Mouse (Mus musculus): ENCODE data around the gene Prep.

Gene Prep

GRCm38 (mm10) chr10:45180677-45181326 lies 113.8 kb downstream of the Prep start:
- no peak for DNase-seq (ENCODE audit: low spot score in 2 of 2)

GRCm38 (mm10) chr10:45181344-45181743 lies 114.3 kb downstream of the Prep start:
- DNase-seq (ENCODE audit: low spot score in 2 of 2) = no peak

GRCm38 (mm10) chr10:45185457-45185856 lies 118.5 kb downstream of the Prep start:
- DNase-seq (ENCODE audit: low spot score in 2 of 2) = no peak

- DNase-seq (ENCODE audit: low spot score in 2 of 2) = no peak
These were observed 126.6 kb downstream of the Prep start for GRCm38 (mm10) chr10:45193330-45194310.

- DNase-seq (ENCODE audit: low spot score in 2 of 2) = no peak
These were observed 127.5 kb downstream of the Prep start for GRCm38 (mm10) chr10:45194531-45194930.

- DNase-seq (ENCODE audit: low spot score in 2 of 2) = no peak
These were observed 137.6 kb downstream of the Prep start for GRCm38 (mm10) chr10:45204582-45204981.

GRCm38 (mm10) chr10:45210201-45210600 lies 143.2 kb downstream of the Prep start:
- DNase-seq (ENCODE audit: low spot score in 2 of 2) = no peak

- DNase-seq (ENCODE audit: low spot score in 2 of 2) = no peak
These were observed 149.7 kb downstream of the Prep start for GRCm38 (mm10) chr10:45216676-45217075.
